Mouse (Mus musculus) right cerebral cortex, postnatal 25 days (tissue): ENCODE results near the gene Zfand5.

Experiments used
- DNase-seq: peaks from one replicate; pipeline ENCODE4 v3.0.0; 2022

The Zfand5 gene

DNA sequence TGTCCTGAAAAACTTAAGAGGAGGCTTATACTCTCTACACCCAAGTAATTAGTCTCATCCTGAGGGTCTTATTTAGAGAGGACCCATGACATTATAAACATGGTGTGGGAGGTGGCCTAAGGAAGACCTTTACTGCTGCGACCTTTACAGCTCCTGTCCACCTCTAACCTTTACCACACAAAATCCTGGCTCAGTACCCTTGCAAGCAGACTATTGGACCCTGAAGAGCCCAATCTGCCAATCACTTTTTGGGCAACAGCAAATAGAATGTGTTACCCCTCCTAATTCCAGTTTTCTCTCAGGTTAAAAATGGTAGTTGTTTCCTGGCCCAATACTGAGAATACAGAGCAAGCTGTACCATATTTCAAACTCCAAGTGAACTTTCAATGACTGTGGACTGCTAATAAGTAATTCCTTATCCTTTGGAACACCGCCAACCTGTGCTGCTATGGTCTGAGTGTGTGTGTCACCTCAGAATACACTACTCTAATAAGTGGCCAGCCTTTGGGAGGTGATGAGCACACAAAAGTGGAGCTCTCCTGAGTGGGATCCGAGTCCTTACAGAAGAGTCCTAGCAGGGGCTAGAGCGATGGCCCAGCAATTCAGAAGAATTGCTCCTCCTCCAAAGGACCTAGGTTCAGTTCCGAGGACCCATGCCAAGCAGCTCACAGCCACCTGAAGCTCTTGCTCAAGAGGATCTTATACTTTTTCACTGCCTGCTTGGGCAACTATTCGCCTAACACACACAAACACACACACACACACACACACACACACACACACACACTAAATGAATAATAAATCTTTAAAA is 58.4 kb downstream of the Zfand5 start:
- DNase-seq, result no peak

DNA sequence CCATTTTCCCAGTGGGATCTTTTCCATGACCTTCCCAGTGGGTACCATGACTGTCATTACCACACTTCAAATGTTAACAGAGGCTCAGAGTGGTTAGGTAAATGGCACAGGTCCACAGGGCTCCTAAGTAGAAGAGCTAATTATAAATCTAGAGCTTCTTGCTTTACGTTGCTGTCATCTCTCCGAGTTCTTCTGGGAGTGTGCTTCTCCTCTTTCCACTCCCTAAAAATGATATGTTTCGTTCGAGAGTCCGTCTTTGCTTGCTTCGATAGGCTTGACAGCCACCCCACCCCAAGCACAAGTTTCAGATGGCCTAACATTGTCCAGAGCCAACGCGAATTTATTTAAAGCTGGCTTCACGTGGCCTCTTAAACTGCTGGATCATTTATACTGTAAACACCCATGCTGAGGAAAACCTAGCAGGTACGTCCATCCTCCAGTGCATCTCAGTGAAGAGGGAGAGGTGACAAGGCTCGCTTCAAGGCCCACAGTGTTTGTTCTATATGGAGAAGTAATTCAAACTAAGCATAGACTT is 59.6 kb downstream of the Zfand5 start:
- DNase-seq, result no peak
